Mouse (Mus musculus) mesoderm, embryonic 11.5 days (tissue): Measurements from ENCODE around the gene Ebf1.

Experiments
- DNase-seq: peaks from one replicate; pipeline ENCODE4 v3.0.0-alpha.2; 2012; ENCODE audit warnings: low read depth, low spot score

Ebf1 gene

DNA sequence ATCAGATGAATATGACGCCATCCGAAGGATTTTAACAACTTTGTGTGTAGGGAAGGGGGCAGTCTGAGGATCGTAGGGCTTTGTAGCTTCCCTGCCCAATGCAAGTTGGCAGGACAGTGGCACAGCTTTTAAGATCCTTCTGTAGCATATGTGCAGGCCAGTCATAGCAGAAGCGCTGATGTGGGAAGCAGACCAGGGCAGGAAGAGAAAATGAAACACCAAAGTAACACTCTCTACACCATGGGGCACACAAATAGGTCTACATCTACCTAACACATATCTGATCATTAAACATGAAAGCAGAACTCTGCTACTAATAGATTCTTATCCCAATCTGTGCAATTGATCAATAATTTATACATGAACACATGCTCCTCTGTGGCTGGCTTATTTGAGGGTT, 277.7 kb downstream of the Ebf1 start:
- no peak for DNase-seq

DNA sequence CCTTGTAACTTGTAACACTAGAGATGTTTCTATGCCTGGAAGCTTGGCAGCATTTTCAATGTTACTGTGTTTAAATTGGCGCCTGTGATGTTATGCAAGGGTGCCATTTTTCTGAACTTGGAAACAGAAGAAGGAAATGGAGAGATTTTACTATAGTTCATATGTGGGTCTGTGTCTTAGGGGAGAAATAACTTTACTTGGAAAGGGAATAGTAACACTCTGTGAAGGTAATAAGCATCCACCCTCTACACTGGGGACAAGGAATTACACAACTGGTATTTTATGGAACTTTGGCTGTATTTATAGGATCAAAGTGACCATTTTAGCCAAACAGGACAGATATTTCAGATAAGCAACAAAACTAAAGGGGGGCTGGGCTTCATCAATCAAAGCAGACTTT, 278.8 kb downstream of the Ebf1 start:
- DNase-seq = no peak

DNA sequence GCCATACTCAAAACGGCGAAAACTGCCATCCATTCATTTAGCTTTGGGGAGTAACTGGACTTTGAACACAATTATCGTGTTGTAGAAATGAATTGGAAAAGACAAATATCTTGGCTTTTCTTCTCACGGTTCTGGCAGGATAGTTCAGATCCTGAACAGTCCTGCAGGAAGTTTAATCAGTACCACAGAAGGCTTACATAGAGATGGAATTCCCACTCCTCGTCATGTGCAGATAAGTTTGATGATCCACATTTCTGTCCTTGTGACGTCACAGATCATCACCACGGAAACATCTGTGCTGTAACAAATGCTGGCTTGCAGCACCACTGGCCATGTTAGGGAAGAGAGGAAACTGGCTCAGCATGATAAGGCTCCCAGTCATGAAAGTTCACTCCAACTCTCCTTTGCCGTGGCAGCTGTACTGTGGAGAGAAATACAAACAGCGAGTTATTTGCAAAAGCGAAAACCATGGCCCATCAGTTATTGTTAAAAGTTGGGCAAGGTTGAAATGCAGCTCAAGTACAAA, 280.1 kb downstream of the Ebf1 start:
- DNase-seq = no peak

DNA sequence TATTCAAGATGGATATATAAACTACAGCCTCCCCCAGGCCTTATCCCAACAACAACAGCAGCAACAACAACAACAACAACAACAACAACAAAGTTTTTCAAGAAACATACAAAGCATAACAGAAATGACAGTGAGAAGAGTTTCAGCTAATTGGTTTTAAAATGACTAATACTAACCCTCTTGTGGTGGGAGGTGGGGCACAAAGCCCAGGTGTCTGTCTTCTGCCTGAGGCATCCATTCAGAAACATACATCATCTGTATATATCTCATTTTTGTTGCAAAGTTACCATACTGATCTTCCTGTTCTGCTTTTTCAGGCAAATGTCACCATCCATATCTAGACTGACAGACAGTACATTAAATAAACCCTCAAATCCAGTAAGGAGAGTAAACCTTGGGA, 282.4 kb downstream of the Ebf1 start:
- no peak for DNase-seq

DNA sequence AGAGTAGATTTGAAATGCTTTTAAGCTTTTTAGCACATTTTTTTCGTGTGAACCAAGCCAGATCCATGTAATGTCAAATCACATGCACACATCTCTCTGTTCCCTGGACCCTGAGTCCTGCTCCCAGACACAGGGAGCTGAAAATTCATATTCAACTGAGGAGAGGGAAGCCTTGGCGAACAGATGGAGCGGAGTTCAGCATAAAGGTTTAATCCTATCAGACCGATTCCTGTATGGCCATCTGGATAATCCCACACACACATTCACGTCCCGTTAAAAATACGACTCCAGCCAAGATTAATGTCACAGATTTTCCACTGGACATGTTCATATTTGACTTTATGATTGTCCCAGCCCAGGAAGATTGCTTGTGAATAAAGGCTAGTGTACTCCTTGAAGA, 282.8 kb downstream of the Ebf1 start:
- no peak for DNase-seq

DNA sequence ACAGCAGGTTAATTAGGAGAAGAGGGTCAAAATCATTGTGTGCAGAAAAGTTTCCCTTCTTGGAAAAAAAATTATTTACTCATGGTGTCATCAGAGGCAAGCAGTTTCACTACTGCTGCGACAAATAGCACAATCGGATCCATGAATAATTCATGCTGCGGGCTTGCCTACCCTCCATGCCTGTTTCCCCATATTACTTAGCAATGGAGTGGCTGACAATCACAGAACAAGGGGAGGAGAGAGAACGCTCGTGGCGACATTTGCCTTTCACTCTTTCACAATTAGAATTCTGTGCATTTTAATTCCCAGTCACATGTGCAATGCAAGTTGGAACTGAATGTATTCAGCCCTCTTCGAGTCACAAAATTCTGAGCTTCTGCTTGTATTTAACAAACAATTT, 283.4 kb downstream of the Ebf1 start:
- DNase-seq = peak; percentile 39

DNA sequence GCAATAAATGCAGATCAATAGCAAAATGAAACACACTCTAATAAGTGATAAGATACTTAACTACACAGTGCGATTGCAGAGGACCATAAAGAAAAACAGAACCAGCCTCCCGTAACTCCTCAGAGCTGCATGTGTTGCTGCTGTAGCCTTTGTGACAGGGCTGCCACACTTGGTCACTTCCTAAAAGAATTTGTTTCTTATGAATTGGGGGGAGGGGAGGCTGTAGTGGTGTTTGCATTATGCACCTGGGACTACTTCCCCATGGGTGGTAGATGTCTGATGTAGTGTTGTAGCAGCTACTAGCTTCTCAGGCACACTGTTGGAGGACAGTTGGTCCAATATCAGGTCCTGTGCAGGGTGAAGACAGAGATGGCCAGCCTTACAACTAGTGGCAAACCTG, 284.6 kb downstream of the Ebf1 start:
- no peak for DNase-seq

DNA sequence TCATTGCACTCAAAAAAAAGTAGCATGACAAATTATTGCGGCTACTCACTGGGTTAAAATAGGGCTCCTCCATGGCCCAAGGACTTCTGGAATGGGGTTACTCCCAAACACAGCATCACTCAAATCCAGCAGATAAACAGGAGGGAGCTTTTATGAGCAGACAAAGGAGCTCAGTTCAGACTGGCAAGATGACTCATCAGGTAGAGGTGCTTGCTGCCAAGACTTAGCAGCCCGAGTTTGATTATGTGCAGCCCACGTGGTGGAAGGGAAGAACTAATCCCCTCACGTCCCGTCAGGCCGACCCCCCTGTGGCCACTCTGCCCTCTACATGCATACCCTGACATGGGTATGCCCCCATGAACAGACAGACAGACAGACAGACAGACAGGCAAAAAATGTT, 285.0 kb downstream of the Ebf1 start:
- no peak for DNase-seq

DNA sequence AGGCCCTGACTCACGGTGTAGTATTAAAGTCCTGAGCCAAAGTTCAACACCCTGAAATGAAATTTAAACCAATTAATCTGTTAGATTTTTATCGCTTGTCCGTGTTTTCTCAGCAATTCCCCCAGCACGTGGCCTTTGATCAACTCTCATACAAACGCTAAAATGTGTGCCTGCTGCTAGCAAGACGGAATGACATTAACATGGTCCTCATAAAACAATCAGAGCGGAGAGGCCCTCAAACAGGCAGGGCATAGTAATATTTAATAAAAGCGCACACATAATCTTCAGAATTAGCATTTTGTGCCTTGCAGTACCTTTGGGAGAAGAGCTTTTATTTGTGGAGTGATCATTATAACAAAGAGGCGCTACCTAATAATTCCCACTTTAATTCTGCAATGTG, 287.0 kb downstream of the Ebf1 start:
- no peak for DNase-seq

DNA sequence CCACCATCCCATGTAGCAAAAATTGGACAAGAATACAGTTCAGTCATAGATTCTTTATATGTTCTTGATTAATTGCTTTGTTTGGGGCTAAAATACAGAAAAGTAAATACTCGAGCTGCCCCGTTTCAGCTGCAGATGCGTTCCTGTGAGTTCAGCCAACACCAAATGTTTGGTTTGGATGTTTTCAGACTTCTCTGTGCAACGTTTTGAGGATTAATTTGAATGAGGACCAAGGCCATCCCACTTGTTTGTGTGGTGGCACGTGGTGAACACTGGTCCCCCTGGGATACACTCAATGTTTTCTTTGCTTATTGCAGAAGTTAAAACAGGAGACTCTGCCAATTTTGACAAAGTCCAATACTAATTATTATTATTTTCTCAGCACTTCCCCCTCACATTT, 289.3 kb downstream of the Ebf1 start:
- no peak for DNase-seq

DNA sequence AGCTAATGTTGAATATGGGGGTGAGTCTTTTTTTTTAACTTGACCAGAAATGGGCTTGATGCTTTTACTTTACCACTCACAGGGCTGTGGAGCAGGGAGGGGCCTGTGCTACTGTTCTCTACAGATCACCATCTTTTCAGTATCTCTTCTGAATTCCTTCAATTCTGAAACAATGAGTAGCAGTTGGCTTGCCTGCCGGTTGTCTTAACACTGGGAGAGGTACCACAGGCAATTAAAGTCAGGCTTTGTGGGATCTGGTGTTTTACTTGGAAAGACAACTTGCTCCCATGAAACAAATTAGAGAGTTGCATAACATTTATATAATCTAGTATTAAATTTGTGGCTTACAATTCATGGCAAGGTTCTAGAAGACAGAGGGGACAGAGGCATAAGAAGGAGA, 294.6 kb downstream of the Ebf1 start:
- DNase-seq = no peak

DNA sequence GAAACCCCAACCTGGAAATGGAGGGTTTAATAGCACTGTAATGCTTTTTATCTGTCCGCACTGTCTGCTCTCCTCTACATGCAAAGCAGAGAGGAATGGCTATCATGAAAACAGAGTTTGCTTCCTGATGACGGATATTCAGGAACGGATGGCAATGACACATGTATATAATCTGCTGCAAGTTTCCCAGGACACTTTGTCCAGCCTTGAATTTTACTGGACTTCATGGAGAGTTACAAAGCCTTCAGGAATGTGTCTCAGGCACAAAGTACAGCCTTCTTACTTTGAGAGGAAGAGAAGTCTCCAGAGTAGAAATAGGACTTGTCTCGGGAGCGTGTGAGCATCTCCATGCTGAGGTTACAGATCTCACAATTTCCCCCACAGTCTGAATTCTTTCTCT, 296.7 kb downstream of the Ebf1 start:
- DNase-seq = no peak

DNA sequence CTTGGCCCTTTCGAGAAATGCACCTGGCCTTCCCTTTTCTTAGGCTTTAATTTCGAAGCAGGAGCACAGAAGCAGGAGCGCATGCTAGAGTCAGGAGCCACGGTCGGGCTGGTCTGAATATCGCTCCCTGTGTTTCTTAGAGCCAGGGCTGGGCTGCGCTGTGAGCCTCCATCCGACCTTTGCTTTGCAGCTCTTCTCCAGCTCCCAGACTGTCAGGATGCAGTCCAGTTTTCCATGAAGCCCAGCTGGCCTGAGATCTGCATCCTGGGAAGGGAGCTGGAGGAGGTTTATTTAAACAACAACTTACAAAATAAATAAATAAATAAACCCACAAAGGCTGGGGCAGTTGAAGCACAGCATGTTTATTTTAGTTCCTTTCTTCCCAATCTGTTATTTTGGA, 299.9 kb downstream of the Ebf1 start:
- DNase-seq = no peak

DNA sequence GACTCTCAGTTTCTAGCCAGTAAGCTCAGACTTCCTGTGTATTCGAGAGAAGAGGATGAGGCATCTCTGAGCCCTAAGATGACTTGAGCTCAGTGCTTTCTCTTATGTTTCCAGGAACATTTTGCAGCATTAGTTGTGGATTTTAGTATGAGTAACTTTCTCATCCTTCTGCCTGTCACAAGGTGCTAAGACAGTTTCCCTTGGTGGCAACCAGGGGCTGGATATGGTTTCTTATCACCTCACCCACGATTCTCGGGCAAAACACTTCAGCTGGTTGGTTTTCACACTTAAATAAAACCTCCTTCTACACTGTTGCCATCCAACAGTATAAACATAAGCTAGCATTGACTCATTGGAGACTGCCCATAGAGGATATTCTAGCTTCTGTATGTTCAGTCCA, 306.0 kb downstream of the Ebf1 start:
- no peak for DNase-seq

DNA sequence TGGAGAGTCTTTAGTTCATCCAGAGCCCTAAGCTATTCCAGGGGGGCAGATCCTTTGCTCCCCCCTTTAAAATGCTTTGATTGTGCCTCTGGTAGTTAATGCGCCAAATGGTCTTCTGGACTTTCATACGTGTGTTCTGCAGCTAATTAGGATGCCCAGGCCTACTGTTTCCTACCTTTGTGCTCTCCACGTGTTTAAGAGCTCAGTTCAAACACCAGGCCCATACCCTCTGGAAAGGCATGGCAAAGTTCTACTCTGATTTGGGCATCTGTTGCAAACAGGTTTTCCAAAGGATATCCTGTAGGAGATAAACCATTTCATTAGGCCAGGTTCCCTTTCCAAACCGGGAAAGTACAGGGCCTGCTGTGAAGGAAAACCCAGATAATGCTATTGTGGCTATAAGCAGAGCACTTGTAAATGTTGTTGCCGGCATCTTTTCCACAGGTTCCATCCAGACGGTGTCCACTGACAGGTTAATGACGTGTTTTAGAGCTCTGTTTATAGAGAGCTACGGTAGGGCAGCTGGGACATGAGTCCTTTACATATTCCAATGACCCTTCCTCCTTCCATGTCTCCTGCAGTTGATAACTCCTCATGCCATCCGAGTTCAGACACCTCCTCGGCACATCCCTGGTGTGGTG, 306.9 kb downstream of the Ebf1 start:
- DNase-seq = no peak

DNA sequence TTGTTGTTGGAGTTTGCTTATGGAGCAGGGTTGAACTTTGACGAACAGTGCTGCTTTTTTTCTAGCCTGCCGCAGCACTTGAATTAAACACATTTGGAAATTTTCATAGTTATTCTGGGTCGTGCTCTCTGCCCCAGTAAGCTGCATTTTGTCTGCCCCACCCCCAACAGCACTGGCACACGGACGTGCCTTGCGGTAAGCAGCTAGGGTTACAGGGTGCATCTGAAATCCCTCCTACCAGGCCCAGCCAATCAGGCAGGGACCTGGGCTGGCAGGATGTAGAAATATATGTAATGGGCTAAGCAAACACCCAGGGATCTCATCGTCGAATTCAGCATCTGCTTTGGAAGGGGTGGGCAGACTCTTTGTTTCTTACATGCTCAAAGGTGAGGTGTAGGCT, 307.8 kb downstream of the Ebf1 start:
- DNase-seq = no peak

DNA sequence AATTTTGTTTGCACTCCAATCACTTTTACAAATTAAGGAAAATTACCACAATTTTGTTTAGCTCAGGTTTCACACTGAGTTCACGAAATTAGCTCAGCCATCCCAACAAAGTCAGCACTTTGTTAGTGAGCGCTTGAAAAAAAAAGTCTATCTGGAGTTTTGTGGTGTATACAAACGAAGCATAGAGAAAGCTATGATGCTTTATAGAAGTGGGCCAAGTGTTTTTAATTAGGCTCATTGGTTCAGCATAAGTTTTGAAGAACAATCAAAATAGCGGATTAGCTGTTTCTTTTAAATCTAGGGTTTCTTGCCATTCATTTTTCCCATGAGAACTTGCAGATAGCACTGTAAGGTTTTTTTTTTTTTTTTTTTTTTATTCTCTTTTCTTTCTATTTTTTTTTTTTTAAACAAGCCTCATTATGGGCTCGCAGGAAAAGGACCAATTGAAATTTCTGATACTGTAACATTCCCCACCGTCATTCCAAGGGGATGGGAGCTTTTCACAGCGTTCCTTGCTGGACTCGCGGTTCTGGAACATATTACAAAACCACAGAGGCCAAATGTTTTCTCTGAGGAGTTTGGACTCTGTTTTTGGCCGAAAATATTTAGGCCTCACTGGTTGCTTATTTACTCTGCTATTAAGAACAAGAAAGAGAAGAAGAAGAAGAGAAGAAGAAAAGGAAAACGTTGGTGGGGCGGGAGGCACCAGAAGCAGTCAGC, 308.8 kb downstream of the Ebf1 start:
- DNase-seq = no peak

DNA sequence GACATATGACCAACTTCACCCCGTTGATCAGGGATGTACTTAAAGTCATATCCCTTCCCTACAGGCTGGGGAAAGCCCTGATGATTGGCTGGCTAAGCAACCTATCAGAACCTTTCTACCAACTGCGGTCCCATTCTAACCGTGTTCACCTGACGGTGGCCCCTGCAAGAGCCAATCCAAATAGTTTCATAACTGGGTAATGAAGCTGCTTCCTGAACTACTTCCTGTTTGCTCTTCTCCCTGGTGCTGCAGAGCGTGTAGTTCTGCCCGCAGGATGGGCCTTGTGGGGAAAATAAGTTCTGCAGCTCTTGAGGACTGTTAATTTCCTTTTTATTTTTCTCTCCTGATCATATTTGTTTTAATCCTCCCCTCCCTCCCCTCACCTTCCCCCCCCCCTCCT, 311.3 kb downstream of the Ebf1 start:
- no peak for DNase-seq

DNA sequence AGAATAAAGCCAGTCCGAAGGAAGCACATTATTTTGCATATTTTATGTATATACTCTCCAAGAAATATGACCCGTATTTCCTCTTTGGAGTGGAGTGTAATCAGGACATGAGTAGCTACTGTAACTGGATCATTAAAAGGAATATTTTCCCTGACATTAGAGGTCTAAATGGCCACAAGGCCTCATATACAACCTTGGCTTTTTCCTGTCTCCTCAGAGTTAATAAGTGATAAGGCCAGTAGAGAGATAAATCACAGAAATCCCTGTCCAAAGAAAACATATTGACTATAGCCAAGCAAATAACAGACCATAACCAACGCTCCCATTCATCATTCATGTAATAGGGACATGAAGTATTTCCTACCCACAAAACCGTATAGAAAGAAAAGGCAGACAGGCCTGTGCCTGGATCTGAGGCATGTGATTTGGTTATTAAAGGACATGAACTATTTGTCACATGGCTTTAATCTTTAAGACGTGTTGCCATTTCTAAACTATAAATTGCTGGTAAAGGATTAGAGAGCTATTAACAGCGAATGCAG, 315.9 kb downstream of the Ebf1 start:
- DNase-seq = no peak

DNA sequence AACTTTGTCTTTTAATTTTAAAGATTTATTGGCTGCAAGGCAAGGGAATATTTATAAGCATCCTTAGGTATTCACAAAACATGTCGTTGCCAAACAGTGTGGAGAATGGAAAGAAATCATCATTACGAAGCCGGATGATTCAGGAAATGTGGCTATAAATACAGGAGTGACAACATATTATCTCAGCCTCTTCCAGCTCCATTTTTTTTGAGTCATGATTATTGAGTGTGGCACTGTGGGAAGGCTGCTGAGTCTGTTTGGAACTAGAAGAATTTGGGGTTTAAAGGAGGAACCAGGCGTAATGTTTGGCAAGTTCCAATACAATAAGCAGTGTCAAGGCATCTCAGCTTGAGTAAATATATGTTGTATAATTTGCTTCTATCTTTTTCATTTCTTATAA, 326.7 kb downstream of the Ebf1 start:
- no peak for DNase-seq

DNA sequence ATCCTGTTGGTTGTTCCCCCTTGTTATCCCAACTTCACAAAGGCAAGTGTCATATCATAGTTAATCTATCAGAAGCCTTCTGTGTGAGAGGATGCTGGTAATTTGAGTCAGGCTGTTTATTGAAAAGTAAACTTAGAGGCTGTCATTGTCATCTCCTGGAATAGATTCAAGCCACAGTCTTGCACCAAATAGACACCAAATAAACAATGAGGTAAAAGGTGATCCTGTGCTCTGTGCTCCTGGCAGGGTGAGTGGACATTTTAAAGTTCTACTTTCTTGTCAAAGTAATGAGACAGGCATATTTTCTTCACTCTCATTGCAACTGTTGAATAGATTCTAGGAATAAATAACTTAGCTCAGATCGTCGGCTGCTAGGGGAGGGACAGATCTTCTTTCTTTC, 327.3 kb downstream of the Ebf1 start:
- no peak for DNase-seq

DNA sequence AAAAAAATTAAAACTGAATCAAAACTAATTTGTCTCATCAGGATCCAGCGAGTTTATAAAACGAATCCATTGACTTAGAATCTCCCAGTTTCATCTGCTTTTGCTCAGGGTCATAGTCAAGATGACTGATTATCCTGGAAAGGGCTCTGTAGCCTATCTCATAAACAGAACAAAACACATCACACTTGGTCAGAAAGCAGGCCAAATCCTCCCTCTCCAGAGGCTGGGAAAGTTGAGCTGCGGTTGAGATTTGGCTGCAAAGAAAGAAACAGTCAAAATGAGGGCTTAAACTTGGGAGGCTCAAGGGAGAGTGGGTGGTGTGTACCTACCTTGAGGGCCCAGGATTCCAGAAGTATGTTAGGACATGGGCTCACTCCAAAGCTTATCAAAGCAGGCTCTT, 329.5 kb downstream of the Ebf1 start:
- no peak for DNase-seq

DNA sequence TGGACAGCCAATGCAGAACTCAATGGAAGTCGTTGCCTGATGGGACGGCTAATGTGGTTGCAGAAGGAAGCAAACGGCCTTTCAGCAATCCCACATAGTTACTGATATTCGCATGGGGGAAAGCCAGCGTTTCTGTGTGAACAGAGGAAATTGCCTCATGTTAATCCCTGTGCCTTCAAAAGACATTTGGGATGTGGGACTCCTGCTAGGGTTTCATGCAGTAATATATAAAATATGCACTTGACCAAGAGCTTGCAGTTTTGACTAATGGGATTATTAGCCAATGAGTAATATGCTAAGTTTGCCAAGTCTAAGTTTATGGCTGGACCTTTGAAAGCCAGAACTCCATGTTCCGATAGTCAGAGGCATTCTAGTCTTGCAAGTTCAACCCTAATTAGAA, 331.4 kb downstream of the Ebf1 start:
- no peak for DNase-seq
